Mouse (Mus musculus) heart, postnatal 0 days (tissue): Measurements from ENCODE around the gene Snx30. TPM values are rescaled to one million over a fixed set of nuclear protein-coding genes. Genes with fewer than 3 reads are reported as not detected.

ENCODE experiments used
- ATAC-seq: fragments of 200-750 bp; cut with Nextera tagmentation; 2 replicates; pipeline ENCODE4 v1.8.0; 2017; ENCODE audit warnings: low read depth, moderate number of reproducible peaks, moderate library complexity; ENCODE audit not compliant: insufficient read depth
- DNase-seq: peaks from one replicate; pipeline ENCODE4 v3.0.0-alpha.2; 2016; ENCODE audit warnings: low spot score
- H3K27ac ChIP-seq: fragments of 300-500 bp; sonication (generic); 2 replicates; pipeline ENCODE4 v1.5.1; 2014; ENCODE audit warnings: low read depth, mild to moderate bottlenecking
- H3K27me3 ChIP-seq: fragments of 300-500 bp; sonication (generic); 2 replicates; pipeline ENCODE4 v1.6.1; 2014; ENCODE audit warnings: low read length, mixed read lengths; ENCODE audit not compliant: control insufficient read depth, insufficient read depth
- H3K36me3 ChIP-seq: fragments of 300-500 bp; sonication (generic); replicated peaks from 2 replicates; pipeline ENCODE4 v1.6.1; 2014; ENCODE audit warnings: low read length, mixed read lengths; ENCODE audit not compliant: control insufficient read depth, insufficient read depth
- H3K4me1 ChIP-seq: fragments of 300-500 bp; sonication (generic); 2 replicates; pipeline ENCODE4 v1.6.1; 2014; ENCODE audit warnings: antibody characterized with exemption; ENCODE audit not compliant: control insufficient read depth, insufficient read depth
- H3K4me2 ChIP-seq: fragments of 300-500 bp; sonication (generic); 2 replicates; pipeline ENCODE4 v1.6.1; 2014; ENCODE audit warnings: low read depth, mild to moderate bottlenecking, low read length, moderate library complexity
- H3K4me3 ChIP-seq: fragments of 300-500 bp; sonication (generic); 2 replicates; pipeline ENCODE4 v1.5.1; 2014; ENCODE audit warnings: low read depth, low read length
- H3K9ac ChIP-seq: fragments of 300-500 bp; sonication (generic); replicated peaks from 2 replicates; pipeline ENCODE4 v1.6.1; 2014; ENCODE audit warnings: low read depth, low read length, mixed read lengths
- H3K9me3 ChIP-seq: fragments of 300-500 bp; sonication (generic); replicated peaks from 2 replicates; pipeline ENCODE4 v1.6.1; 2016; ENCODE audit warnings: low read length; ENCODE audit not compliant: control insufficient read depth
- CTCF ChIP-seq: IDR thresholded peaks from 2 replicates; pipeline ENCODE4 v1.5.1; 2016; ENCODE audit warnings: antibody characterized with exemption, control low read depth, low read depth
- EP300 ChIP-seq: IDR thresholded peaks from 2 replicates; pipeline ENCODE4 v1.6.1; 2016; ENCODE audit warnings: antibody characterized with exemption, low read depth
- whole genome bisulfite sequencing: fragments of 180-500 bp; shearing (Covaris S2); extraction: QIAGEN DNeasy Blood & Tissue Kit; methylation state at CpG from one replicate; pipeline ENCODE4 v1.1.7; 2014; 5-methylcytosine and 5-hydroxymethylcytosine counted together
- polyA plus RNA-seq: library from polyadenylated mRNA; unstranded; fragments of >200 nt; fragmentation: Nextera tagmentation; extraction: Ambion mirVana; gene quantifications from 2 replicates; pipeline ENCODE4 v1.2.1, GENCODE M21; 2015
- total RNA-seq: library from RNA; depleted of rRNA; stranded (reverse); fragments of >200 nt; gene quantifications from 2 replicates; pipeline ENCODE4 v1.2.3, GENCODE M21; 2014; ENCODE audit warnings: low replicate concordance

The Snx30 gene
- total and polyA plus RNA-seq, 2 experiments from 2014 or later: 2.9 to 4.5 TPM

DNA sequence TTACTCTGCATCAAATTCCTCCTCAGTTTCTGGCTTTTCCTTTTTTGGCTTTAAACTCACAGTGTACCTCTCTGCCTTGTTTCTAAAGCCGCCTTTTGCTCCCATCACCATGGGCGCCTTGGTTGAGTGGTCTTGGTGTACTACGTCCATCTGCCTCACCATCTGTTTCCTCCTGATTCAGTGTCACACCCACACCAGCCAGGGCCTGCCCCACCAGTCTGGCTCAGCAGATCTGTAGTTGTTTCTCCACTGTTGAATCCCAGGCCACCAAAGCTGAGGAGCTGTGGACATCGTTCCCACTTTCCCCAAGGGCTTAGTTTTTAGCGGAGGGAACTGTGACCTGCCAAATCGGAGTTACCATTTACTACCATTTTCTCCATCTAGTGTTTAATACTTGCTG is 20.0 kb downstream of the Snx30 start:
- no peak overlapping the region for H3K9ac ChIP-seq
- no peak overlapping the region for H3K27ac ChIP-seq
- H3K27me3 ChIP-seq: no peaks in the 10 kb centered on the region
- TF ChIP-seq CTCF (no peak), EP300 (no peak)
- DNase-seq (no peak), ATAC-seq (no peak)
- no peak overlapping the region for H3K4me2 ChIP-seq
- 83% methylated on average over 6 of the region's 6 CpGs for WGBS
- H3K9me3 ChIP-seq: no peaks in the 10 kb centered on the region
- no peak overlapping the region for H3K4me3 ChIP-seq
- no peaks in the 10 kb centered on the region for H3K36me3 ChIP-seq
- 0 out of 2 replicates have a peak, but pooled peaks cover 7% of the 10 kb centered on the region for H3K4me1 ChIP-seq

DNA sequence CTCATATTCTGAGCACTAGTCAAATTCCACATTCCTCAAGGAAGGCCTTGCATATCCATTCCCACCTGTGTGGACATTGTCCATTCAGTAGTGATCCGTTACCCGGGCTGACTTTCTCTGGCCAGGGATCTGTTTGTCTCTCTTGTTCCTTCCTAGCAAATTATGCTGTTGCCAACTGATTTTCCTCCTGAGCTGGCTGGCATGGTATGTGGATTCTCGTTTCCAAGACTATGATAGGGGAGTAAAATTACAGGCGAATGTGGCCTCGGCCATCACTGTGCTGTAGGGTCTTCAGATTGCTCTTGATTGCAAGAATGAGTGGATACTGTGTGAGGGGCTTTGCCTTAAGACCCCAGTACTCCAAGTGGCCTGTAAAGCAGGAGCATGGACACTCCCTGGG is 20.7 kb downstream of the Snx30 start:
- H3K4me2 ChIP-seq: no peak overlapping the region
- no peaks in the 10 kb centered on the region for H3K9me3 ChIP-seq
- no peak overlapping the region for H3K9ac ChIP-seq
- no peak for DNase-seq
- H3K4me3 ChIP-seq: no peak overlapping the region
- H3K27me3 ChIP-seq: no peaks in the 10 kb centered on the region
- 0 out of 2 replicates have a peak, but pooled peaks cover 7% of the 10 kb centered on the region for H3K4me1 ChIP-seq
- no peaks in the 10 kb centered on the region for H3K36me3 ChIP-seq
- no peak overlapping the region for H3K27ac ChIP-seq
- no peak for ATAC-seq
- WGBS: 90% methylated on average over 5 of the region's 5 CpGs
- TF ChIP-seq CTCF (no peak), EP300 (no peak)

DNA sequence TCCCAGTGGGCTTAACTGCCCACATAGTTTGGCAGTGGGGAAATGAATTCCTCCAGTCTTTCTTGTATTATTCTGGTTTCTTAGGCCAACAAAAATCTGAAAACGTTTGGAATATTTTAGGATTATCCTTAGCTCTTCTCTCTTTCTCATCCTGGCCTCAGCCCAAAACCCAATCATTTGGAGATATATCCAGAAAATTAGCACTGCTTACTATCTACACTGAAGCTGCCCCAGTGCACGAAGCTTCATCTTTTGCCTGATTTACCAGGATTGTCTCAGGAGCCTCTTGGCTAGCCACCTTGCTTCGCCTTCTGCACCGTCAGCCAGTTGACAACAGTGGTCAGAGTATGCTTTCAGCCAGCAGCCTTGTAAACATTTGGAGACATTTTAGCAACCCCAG is 23.4 kb downstream of the Snx30 start:
- DNase-seq (no peak), ATAC-seq (no peak)
- 73% methylated on average over 4 of the region's 4 CpGs for WGBS
- no peaks in the 10 kb centered on the region for H3K4me1 ChIP-seq
- no peaks in the 10 kb centered on the region for H3K36me3 ChIP-seq
- H3K9ac ChIP-seq: no peak overlapping the region
- H3K4me3 ChIP-seq: no peak overlapping the region
- no peaks in the 10 kb centered on the region for H3K9me3 ChIP-seq
- no peak overlapping the region for H3K27ac ChIP-seq
- TF ChIP-seq EP300: no peak
- TF ChIP-seq CTCF: no peak
- no peaks in the 10 kb centered on the region for H3K27me3 ChIP-seq
- H3K4me2 ChIP-seq: no peak overlapping the region

DNA sequence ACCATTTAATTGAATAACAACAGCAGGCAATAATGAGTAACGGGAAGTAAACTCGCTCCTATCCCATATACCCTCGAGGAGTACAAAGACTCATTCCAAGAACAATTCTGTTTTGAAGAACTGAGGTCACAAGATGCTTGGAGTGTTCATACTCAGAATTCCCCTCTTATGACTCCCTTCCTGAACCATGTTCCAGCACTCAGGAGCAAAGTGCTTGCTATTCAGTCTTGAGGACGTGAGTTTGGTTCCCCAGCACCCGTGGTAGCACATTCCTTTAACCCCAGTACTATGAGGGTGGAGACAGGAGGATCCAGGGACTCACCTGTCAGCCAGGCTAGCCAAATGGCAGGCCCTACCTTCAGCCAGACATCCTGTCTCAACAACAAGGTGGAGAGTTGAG is 25.4 kb downstream of the Snx30 start:
- Histone ChIP-seq H3K4me2 (no peak overlapping the region), H3K36me3 (0 out of 2 replicates have a peak, but pooled peaks cover 6% of the 10 kb centered on the region), H3K9ac (no peak overlapping the region), H3K9me3 (no peaks in the 10 kb centered on the region), H3K27me3 (no peaks in the 10 kb centered on the region), H3K27ac (no peak overlapping the region), H3K4me1 (no peaks in the 10 kb centered on the region), H3K4me3 (no peak overlapping the region)
- WGBS: 75% methylated on average over 5 of the region's 5 CpGs
- ATAC-seq: no peak
- TF ChIP-seq EP300: no peak
- TF ChIP-seq CTCF: no peak
- no peak for DNase-seq

DNA sequence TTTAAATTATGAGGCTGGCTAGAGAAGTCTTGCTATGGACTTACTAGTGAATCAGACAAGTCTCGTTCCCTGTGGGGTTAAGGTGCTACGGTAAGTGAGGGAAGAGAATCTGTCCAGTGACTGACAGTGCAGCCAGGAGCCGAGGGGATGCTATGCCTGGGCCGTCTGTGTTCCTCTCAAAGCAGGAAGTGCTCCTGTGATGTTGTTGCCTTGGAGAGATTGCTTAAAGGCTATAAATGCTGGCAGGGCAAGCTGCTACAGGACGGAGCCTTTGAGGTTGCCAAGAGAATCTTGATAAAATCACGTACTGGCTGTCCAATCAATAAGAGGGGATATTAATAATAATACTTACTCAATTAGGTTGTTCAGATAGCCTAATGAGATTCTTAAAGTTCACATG is 27.2 kb downstream of the Snx30 start:
- ATAC-seq (no peak), DNase-seq (no peak)
- Histone ChIP-seq H3K27me3 (no peaks in the 10 kb centered on the region), H3K4me1 (peaks cover 2% of the 10 kb centered on the region; the same call in 1 of the 2 replicates), H3K9me3 (no peaks in the 10 kb centered on the region), H3K4me3 (no peak overlapping the region), H3K27ac (no peak overlapping the region), H3K36me3 (0 out of 2 replicates have a peak, but pooled peaks cover 6% of the 10 kb centered on the region), H3K9ac (no peak overlapping the region), H3K4me2 (no peak overlapping the region)
- 41% methylated on average over 6 of the region's 6 CpGs for WGBS
- TF ChIP-seq EP300 (no peak), CTCF (no peak)

DNA sequence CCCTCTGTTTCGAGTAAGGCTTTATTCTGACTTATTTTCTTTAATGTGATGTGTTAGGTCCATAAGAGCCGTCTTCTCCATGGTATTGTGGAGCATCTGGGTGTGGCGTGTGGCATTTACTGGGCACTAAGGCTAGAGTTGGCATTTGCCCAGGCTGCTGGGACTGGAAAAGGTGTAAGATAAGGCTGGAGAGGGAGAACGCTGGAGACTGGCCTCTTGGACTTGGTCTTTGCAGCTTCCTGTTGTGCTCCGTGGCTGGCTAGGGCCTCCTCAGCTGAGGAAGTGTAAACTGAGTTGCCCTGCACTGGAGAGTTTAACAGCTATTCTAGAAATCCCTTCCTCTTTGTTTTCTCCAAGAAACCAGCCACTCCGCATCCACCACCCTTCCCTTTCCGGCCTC is 32.0 kb downstream of the Snx30 start:
- H3K4me2 ChIP-seq: no peak overlapping the region

More for the DNA sequence above, 32.0 kb downstream of the Snx30 start:
- TF ChIP-seq CTCF (no peak), EP300 (no peak)
- no peak for DNase-seq
- H3K9ac ChIP-seq: no peak overlapping the region
- H3K27ac ChIP-seq: peak overlapping the region; percentile 23; the same call in 1 of the 2 replicates
- 0 out of 2 replicates have a peak, but pooled peaks cover 6% of the 10 kb centered on the region for H3K36me3 ChIP-seq
- 37% methylated on average over 7 of the region's 7 CpGs for WGBS
- peak; percentile 36; the same call in 1 of the 2 replicates for ATAC-seq
- H3K27me3 ChIP-seq: no peaks in the 10 kb centered on the region
- no peaks in the 10 kb centered on the region for H3K9me3 ChIP-seq
- peaks cover 19% of the 10 kb centered on the region for H3K4me1 ChIP-seq
- no peak overlapping the region for H3K4me3 ChIP-seq
